Mouse (Mus musculus): ENCODE results near the gene Il16. TPM values are rescaled to one million over a fixed set of nuclear protein-coding genes. Genes with fewer than 3 reads are reported as not detected.
"Not testable (repeated sequence)": the region's sequence is repeated elsewhere in the genome, so short reads cannot be mapped to it uniquely, and the experiment has no call there.

Il16 gene
- polyA plus RNA-seq, 1 experiment: 15.7 TPM

DNA sequence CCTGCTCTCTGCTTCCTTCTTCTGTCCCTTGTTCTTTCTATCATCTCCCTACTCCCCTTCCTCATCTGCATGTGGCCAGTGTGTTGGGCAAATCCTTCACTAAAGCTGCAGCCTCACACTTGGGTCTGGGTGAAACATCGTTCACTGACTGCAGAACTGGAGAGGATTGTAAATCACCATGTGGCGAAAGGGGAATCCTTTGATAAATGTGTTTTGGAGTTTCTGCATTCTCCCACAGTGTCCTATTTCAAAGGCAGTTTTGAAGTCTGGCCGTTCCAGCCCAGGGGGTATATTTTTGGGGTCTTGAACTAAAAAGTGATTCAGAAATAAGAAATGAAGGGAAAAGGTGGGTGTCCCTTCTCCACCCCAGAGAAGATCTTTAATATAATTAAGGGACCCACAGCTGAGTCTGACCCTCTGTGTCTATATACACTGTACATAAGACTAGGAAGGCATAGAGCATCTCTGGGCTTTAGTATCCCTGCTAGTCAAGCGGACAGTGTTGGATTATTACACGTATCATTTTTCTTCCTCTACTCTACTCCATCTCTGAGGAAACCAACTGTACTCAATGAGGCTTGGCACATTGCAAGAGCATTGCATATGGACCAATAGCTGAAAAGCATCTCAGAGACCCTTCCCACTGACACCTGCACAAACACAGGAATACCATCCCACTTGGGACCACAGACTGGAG, 18.4 kb downstream of the Il16 start:
- 72% methylated on average over 5 of the region's 5 CpGs for WGBS
- DNase-seq: no peak
- TF ChIP-seq CTCF (IDR thresholded peaks at IDR 0.05; ENCODE audit: insufficient read depth, low read length) (no peak), POLR2A (IDR thresholded peaks at IDR 0.05; ENCODE audit: borderline replicate concordance, extremely low read depth, low read depth, low read length) (no peak)
- no peak overlapping the region for H3K4me3 ChIP-seq (replicated peaks; ENCODE audit: extremely low read depth, low read depth, low read length)
- H3K4me1 ChIP-seq (ENCODE audit: control insufficient read depth, insufficient read depth, low read length): peaks cover 3% of the 10 kb centered on the region; the same call in 1 of the 2 replicates

DNA sequence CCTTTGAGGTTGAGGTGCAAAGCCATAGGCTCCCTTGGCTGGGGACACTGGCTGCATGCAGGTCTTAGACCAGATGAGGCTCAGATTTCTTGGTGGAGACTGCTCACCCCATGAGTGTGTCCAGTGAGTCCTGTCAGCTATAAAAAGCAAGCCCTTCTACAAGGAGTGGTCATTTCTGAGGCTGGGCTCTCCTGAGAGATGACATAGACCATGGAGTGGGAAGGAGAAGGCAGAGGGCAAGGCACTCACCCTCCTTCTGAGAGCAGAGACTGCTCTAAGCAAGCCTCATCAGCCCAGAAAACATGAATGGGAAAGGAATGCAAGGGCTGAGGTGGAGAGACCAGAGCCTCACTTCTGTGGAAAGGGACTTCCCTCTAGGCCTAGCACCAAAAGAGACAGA, 19.7 kb downstream of the Il16 start:
- no peak overlapping the region for H3K4me3 ChIP-seq (replicated peaks; ENCODE audit: extremely low read depth, low read depth, low read length)
- no peak for TF ChIP-seq CTCF (IDR thresholded peaks at IDR 0.05; ENCODE audit: insufficient read depth, low read length)
- no peak for TF ChIP-seq POLR2A (IDR thresholded peaks at IDR 0.05; ENCODE audit: borderline replicate concordance, extremely low read depth, low read depth, low read length)
- no peak for DNase-seq
- peaks cover 3% of the 10 kb centered on the region; the same call in 1 of the 2 replicates for H3K4me1 ChIP-seq (ENCODE audit: control insufficient read depth, insufficient read depth, low read length)

DNA sequence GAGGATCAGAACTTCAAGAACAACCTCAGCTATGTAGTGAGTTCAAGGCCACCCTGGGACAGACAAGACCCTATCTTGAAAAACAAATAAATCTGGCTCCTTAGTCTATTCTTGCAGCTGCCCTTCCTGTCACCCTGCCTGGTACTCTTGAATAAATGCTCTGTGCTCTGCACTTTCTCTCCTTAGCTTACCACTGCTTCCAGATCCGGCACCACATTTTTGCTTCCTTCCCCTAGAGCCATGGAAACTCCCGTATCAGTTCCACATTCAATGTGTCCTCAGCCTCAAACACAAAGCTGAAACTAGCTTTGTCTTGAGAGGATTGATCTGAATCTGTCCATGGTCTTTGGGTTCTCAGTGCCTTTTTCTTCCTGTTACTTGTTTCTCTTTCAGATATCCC, 21.0 kb downstream of the Il16 start:
- 30% methylated on average over 2 of the region's 2 CpGs for WGBS
- Histone ChIP-seq H3K4me1 (ENCODE audit: control insufficient read depth, insufficient read depth, low read length) (peaks cover 3% of the 10 kb centered on the region; the same call in 1 of the 2 replicates), H3K4me3 (replicated peaks; ENCODE audit: extremely low read depth, low read depth, low read length) (no peak overlapping the region)
- DNase-seq: no peak
- no peak for TF ChIP-seq POLR2A (IDR thresholded peaks at IDR 0.05; ENCODE audit: borderline replicate concordance, extremely low read depth, low read depth, low read length)
- no peak for TF ChIP-seq CTCF (IDR thresholded peaks at IDR 0.05; ENCODE audit: insufficient read depth, low read length)

DNA sequence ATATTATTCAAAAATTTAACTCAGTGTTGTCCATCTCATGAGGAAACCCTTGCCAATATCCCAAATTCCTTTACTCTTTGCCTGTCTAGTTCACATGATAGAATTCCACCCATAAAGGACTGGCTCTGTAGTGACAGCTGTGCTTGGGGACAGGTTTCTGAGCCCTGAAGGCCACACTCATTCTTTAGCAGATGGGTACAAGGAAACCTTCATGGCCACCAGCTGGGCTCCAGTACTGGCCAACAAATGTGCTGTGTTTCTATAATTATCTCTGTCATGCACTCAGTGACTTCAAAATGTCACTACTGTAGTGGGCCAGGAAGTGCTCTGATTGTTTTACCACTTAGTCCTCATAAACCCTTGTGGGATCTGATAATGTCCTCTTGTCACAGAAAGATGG, 21.6 kb downstream of the Il16 start:
- peaks cover 3% of the 10 kb centered on the region; the same call in 1 of the 2 replicates for H3K4me1 ChIP-seq (ENCODE audit: control insufficient read depth, insufficient read depth, low read length)
- DNase-seq: no peak
- no peak overlapping the region for H3K4me3 ChIP-seq (replicated peaks; ENCODE audit: extremely low read depth, low read depth, low read length)
- TF ChIP-seq POLR2A (IDR thresholded peaks at IDR 0.05; ENCODE audit: borderline replicate concordance, extremely low read depth, low read depth, low read length) (no peak), CTCF (IDR thresholded peaks at IDR 0.05; ENCODE audit: insufficient read depth, low read length) (no peak)

DNA sequence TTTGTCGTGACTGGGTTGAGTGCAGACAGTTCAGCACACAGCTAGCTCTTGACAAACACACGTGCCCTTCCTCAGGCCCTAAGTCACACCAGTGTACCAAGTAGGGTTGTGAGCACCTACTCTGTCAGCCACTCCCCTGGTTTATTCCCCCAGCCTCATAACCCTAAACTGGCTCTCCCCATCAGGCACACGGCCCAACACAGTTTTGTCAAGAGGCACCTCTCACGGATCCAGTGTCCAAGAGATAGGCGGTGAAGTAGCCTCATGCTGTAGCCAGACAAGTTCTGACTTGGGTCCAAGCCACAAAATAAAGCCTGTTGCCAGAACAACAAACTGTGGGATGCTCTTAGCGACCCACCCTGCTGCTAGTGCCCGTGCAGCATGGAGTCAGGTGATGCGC, 22.3 kb downstream of the Il16 start:
- no peak for TF ChIP-seq CTCF (IDR thresholded peaks at IDR 0.05; ENCODE audit: insufficient read depth, low read length)
- TF ChIP-seq POLR2A (IDR thresholded peaks at IDR 0.05; ENCODE audit: borderline replicate concordance, extremely low read depth, low read depth, low read length): no peak
- no peak for DNase-seq

DNA sequence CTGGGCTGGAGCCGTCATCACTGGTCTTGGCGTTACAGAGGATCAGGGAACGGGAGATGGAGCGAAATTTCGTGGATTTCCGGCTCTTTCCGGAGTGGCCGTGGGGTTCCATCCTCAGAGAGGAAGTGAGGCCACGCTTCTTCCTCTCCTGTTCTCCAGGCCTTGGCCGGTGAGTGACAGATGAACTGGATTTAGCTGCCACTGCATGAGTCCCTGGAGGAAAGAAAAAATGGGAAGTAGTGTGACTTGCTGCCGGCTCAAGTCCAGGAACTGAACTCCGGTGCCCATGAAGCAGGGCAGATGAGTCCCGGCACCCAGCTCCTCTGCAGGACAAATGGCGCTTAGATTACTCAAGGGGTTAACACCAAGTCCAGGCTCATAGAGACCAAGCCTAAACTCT, 23.0 kb downstream of the Il16 start:
- Histone ChIP-seq H3K4me3 (replicated peaks; ENCODE audit: extremely low read depth, low read depth, low read length) (no peak overlapping the region), H3K4me1 (ENCODE audit: control insufficient read depth, insufficient read depth, low read length) (peaks cover 3% of the 10 kb centered on the region; the same call in 1 of the 2 replicates)
- WGBS: 59% methylated on average over 14 of the region's 14 CpGs
- DNase-seq: no peak
- TF ChIP-seq CTCF (IDR thresholded peaks at IDR 0.05; ENCODE audit: insufficient read depth, low read length): no peak
- TF ChIP-seq POLR2A (IDR thresholded peaks at IDR 0.05; ENCODE audit: borderline replicate concordance, extremely low read depth, low read depth, low read length): no peak

More for the DNA sequence above, 22.3 kb downstream of the Il16 start:
- Histone ChIP-seq H3K4me1 (ENCODE audit: control insufficient read depth, insufficient read depth, low read length) (peaks cover 3% of the 10 kb centered on the region; the same call in 1 of the 2 replicates), H3K4me3 (replicated peaks; ENCODE audit: extremely low read depth, low read depth, low read length) (no peak overlapping the region)
- 75% methylated on average over 8 of the region's 8 CpGs for WGBS

DNA sequence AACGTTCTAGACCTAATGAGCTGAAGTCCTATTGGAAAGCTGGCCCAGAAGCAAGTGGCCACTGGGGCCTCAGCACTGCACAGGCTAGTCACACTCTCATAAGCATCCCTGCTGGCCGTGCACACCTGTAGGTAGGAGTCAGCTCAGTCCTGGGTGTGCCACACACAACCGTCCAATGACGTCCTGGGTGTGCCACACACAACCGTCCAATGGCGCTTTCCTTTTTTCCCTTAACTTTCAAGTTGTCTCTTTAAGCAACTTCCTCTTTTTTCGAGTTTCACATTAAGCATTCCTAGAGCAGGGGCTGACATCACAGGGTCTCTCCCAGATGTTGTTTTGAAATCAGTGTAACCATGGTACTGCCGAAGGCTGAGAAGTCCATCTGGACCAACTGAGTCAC, 25.3 kb downstream of the Il16 start:
- no peak for TF ChIP-seq POLR2A (IDR thresholded peaks at IDR 0.05; ENCODE audit: borderline replicate concordance, extremely low read depth, low read depth, low read length)
- TF ChIP-seq CTCF (IDR thresholded peaks at IDR 0.05; ENCODE audit: insufficient read depth, low read length): no peak
- Histone ChIP-seq H3K4me3 (replicated peaks; ENCODE audit: extremely low read depth, low read depth, low read length) (no peak overlapping the region), H3K4me1 (ENCODE audit: control insufficient read depth, insufficient read depth, low read length) (peaks cover 3% of the 10 kb centered on the region; the same call in 1 of the 2 replicates)
- WGBS: 64% methylated on average over 8 of the region's 8 CpGs
- DNase-seq: no peak

DNA sequence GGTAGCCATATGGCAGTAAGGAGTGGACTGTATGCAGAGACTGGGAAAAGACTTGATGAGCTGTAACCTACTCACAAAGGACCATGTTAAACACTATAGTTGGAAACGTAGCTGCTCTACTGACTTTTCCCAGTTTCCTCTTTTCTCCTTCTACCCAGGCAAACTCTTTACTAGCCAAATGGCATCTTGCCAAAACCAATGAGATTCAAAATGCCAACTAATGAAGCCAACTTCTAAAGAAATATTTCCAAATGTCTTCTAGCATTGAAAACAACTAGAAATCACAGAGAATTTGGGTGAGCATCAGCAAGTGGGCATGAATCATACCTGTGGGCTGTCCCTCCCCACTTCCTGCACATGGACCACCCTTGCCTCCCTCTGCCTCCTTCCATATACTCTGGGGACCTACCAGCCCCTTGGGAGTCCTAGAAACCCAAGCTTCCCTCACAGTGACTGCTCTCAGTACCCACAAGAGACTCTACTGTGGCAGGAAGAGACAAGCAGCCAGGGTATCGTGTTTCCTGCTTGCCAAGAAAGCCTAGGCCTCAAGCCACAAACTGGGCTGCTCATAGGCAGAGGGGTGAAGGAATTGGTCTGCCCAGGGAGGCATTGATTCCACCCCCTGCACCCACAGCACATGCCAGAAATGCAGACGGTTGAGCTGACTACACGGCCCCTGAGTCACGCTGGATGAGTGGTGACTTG, 28.4 kb downstream of the Il16 start:
- no peak overlapping the region for H3K4me3 ChIP-seq (replicated peaks; ENCODE audit: extremely low read depth, low read depth, low read length)
- 46% methylated on average over 5 of the region's 5 CpGs for WGBS
- TF ChIP-seq POLR2A (IDR thresholded peaks at IDR 0.05; ENCODE audit: borderline replicate concordance, extremely low read depth, low read depth, low read length) (no peak), CTCF (IDR thresholded peaks at IDR 0.05; ENCODE audit: insufficient read depth, low read length) (no peak)
- no peaks in the 10 kb centered on the region for H3K4me1 ChIP-seq (ENCODE audit: control insufficient read depth, insufficient read depth, low read length)
- DNase-seq: no peak

DNA sequence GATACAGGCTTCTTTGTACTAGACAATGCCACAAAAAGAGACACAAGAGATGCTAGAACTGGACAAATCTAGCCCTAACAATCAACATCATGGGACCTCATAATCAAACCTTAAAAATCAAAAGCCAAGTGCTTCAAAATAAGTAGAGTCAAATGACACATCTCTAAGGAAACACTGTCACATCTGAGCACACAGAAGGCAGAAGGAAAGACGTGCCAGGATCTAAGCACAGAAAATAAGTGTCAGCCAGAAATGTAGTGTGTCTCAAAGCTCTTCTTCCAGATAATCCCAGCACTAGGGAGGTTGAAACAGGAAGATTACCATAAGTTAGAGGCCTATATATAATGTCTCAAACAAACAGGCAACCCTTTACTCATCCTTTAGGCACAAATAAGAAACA, 31.9 kb downstream of the Il16 start:
- TF ChIP-seq CTCF (IDR thresholded peaks at IDR 0.05; ENCODE audit: insufficient read depth, low read length) (no peak), POLR2A (IDR thresholded peaks at IDR 0.05; ENCODE audit: borderline replicate concordance, extremely low read depth, low read depth, low read length) (no peak)
- Histone ChIP-seq H3K4me1 (ENCODE audit: control insufficient read depth, insufficient read depth, low read length) (no peaks in the 10 kb centered on the region), H3K4me3 (replicated peaks; ENCODE audit: extremely low read depth, low read depth, low read length) (no peak overlapping the region)
- 65% methylated on average over 1 of the region's 1 CpGs for WGBS
- no peak for DNase-seq

DNA sequence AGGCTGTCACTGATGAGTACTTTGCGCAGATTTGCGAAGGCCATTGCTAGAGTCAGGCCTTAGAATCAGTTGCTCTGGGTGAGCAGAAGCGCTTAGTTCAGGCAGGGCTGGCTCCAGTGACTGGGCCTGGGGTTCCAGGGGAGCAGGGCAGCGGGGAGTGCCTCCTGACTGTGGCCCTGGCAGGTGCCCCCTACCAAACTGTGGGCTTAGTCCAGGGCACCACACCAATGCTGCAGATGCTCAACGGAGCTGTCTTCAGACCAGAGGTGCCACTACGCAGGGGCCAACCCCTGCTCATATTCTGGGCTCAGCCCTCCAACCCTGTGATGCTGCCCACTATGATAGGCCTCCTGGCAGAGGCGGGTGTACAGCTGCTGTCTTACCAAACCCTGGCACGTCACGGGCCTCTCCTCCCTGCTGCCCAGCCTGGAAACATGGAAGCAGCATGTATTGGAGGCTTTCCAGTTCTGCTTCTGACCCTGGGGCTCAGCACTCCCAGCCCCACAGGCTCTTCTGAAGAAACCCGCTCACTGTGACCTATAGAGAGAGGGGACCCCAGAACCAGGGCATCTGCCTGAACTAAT, 33.8 kb downstream of the Il16 start:
- DNase-seq; H3K4me3 ChIP-seq (replicated peaks; ENCODE audit: extremely low read depth, low read depth, low read length); H3K4me1 ChIP-seq (ENCODE audit: control insufficient read depth, insufficient read depth, low read length): not testable (repeated sequence)
- 89% methylated on average over 10 of the region's 10 CpGs for WGBS

All from lung, adult 2 months (tissue).